Mouse (Mus musculus): ENCODE data around the gene Atf4. TPM values are rescaled to one million over a fixed set of nuclear protein-coding genes. Genes with fewer than 3 reads are reported as not detected.

Atf4 gene
- total RNA-seq (2014; fragmentation: Nextera tagmentation), result 45.1 and 51.4 TPM in 2 replicates
- 81.2 and 85.3 TPM in 2 replicates for total RNA-seq (2017)
- polyA plus RNA-seq (2012), result 146 and 170 TPM in 2 replicates

DNA sequence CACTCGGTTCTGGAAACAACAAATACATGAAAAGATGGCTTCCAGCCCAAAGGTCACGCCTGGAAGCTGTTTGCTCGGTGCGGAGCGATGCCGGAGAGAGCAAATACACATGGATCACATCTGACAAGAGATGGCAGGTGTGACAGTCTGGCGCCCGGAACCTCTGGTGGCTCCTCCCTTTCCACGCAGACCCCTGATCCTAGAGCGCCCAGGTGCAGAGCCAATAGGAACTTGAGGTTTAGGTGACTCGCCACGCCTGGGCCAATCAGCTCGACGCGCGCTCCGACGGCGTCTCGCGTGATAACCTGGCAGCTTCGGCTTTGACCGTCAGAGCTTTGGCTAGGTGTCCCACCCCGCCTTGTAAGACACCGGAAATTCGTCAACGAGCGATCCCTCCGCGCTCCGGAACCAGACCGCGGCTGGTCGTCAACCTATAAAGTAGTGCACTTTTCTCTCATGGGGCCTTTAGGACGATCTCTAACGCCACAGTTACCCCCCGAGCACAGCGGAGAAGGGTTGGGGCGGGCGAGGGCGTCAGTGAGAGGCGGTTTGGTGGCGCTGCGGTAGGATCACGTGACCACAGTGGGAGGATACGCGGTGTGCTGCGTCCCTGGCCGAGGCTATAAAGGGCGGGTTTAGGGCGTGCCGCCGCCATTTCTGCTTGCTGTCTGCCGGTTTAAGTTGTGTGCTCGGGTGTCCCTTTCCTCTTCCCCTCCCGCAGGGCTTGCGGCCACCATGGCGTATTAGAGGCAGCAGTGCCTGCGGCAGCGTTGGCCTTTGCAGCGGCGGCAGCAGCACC is at the start of gene Atf4:
Gene Atf4, plus strand, starts transcription at position 338 of the 799 bp plus-strand sequence.
- no peak for TF ChIP-seq GATA2 (IDR thresholded peaks at IDR 0.05; ENCODE audit: borderline replicate concordance, low read depth, low read length)
- TF ChIP-seq TAL1 (conservative IDR thresholded peaks at IDR 0.05; ENCODE audit: low read depth, low read length), result no peak
- TF ChIP-seq CTCF (IDR thresholded peaks at IDR 0.05; ENCODE audit: low read depth, low read length), result no peak
- TF ChIP-seq POLR2AphosphoS5 (IDR thresholded peaks at IDR 0.05; ENCODE audit: insufficient replicate concordance, low read depth, low read length), result no peak
- no peak for TF ChIP-seq GATA1 (IDR thresholded peaks at IDR 0.05; ENCODE audit: borderline replicate concordance, low read length)
- Histone ChIP-seq H3K36me3 (replicated peaks) (peaks cover 97% of the 10 kb centered on the region), H3K9me3 (replicated peaks) (peaks cover 13% of the 10 kb centered on the region), H3K4me3 (ENCODE audit: low read depth, low read length) (peak within 1 kb of the TSS; percentile 75), H3K4me1 (ENCODE audit: insufficient read depth, low read depth, low read length) (peaks cover 65% of the 10 kb centered on the region), H3K27me3 (ENCODE audit: insufficient read depth, low read length) (no peaks in the 10 kb centered on the region)
- ATAC-seq (ENCODE audit: extremely low read depth, insufficient number of reproducible peaks, low FRiP score, poor library complexity, severe bottlenecking) (no peak; the same call in 1 of the 2 replicates), DNase-seq (ENCODE audit: low spot score) (peak; percentile 81)

- Histone ChIP-seq H3K9me3 (replicated peaks) (no peaks in the 10 kb centered on the region), H3K4me3 (ENCODE audit: low read depth, low read length) (no peak overlapping the region), H3K27me3 (ENCODE audit: insufficient read depth, low read length) (peaks cover 12% of the 10 kb centered on the region), H3K4me1 (ENCODE audit: insufficient read depth, low read depth, low read length) (no peaks in the 10 kb centered on the region), H3K36me3 (replicated peaks) (no peaks in the 10 kb centered on the region)
- DNase-seq (ENCODE audit: low spot score) (no peak), ATAC-seq (ENCODE audit: extremely low read depth, insufficient number of reproducible peaks, low FRiP score, poor library complexity, severe bottlenecking) (no peak)
- TF ChIP-seq GATA1 (IDR thresholded peaks at IDR 0.05; ENCODE audit: borderline replicate concordance, low read length), result no peak
Observed at GRCm38 (mm10) chr15:80206057-80206565, 48.9 kb upstream of the Atf4 start.

DNA sequence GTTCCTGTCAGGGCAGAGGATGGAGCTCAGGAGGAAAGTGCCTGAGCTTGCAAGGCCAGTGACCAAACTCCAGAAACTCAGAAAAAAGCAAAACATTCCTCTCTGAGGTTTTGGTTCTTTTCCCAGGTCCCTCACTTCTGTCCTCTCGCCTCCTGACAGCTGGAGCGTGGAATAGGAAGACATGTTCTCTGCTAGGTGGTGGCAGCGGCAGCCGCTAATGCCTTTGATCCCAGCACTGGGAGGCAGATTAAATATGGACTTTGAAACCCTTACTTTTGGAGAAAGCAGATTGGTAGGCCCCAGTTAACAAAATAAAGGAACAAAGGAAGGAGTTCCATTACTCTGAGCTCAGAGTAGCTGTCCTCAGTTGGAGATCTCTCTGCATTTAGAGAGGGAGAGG is 46.5 kb upstream of the Atf4 start:
- no peaks in the 10 kb centered on the region for H3K4me1 ChIP-seq (ENCODE audit: insufficient read depth, low read depth, low read length)
- H3K4me3 ChIP-seq (ENCODE audit: low read depth, low read length), result no peak overlapping the region
- ATAC-seq (ENCODE audit: extremely low read depth, insufficient number of reproducible peaks, low FRiP score, poor library complexity, severe bottlenecking), result no peak
- no peak for DNase-seq (ENCODE audit: low spot score)
- H3K27me3 ChIP-seq (ENCODE audit: insufficient read depth, low read length), result peaks cover 19% of the 10 kb centered on the region
- H3K36me3 ChIP-seq (replicated peaks), result no peaks in the 10 kb centered on the region
- no peaks in the 10 kb centered on the region for H3K9me3 ChIP-seq (replicated peaks)
- TF ChIP-seq TAL1 (conservative IDR thresholded peaks at IDR 0.05; ENCODE audit: low read depth, low read length), result no peak
- TF ChIP-seq GATA1 (IDR thresholded peaks at IDR 0.05; ENCODE audit: borderline replicate concordance, low read length), result no peak
- TF ChIP-seq CTCF (IDR thresholded peaks at IDR 0.05; ENCODE audit: low read depth, low read length), result no peak
- no peak for TF ChIP-seq GATA2 (IDR thresholded peaks at IDR 0.05; ENCODE audit: borderline replicate concordance, low read depth, low read length)
- TF ChIP-seq POLR2AphosphoS5 (IDR thresholded peaks at IDR 0.05; ENCODE audit: insufficient replicate concordance, low read depth, low read length), result no peak

DNA sequence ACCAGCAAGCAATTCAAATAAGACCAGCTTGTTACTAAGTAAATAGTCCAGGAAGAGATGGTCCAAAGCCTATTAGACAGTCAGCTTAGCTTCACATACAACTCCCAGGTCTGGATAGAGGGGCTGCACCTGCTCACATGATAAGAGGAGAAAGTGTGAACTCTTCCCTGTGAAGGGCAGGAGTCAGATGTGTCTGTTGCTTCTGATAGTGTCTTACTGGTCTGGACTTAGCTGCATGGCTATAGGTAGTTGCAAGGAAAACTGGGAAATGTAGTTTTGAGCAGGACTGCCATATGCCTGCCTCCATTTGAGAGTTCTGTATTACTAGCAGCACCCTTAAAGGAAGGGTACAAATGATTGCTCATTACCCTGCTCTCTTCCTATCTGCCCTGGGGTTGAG is 41.3 kb upstream of the Atf4 start:
- H3K27me3 ChIP-seq (ENCODE audit: insufficient read depth, low read length), result peaks cover 26% of the 10 kb centered on the region
- TF ChIP-seq POLR2AphosphoS5 (IDR thresholded peaks at IDR 0.05; ENCODE audit: insufficient replicate concordance, low read depth, low read length), result no peak
- TF ChIP-seq GATA2 (IDR thresholded peaks at IDR 0.05; ENCODE audit: borderline replicate concordance, low read depth, low read length), result no peak
- TF ChIP-seq CTCF (IDR thresholded peaks at IDR 0.05; ENCODE audit: low read depth, low read length), result no peak
- no peak for TF ChIP-seq GATA1 (IDR thresholded peaks at IDR 0.05; ENCODE audit: borderline replicate concordance, low read length)
- no peak for TF ChIP-seq TAL1 (conservative IDR thresholded peaks at IDR 0.05; ENCODE audit: low read depth, low read length)
- no peak overlapping the region for H3K4me3 ChIP-seq (ENCODE audit: low read depth, low read length)
- no peaks in the 10 kb centered on the region for H3K36me3 ChIP-seq (replicated peaks)
- H3K9me3 ChIP-seq (replicated peaks), result no peaks in the 10 kb centered on the region
- H3K4me1 ChIP-seq (ENCODE audit: insufficient read depth, low read depth, low read length), result peaks cover 13% of the 10 kb centered on the region
- DNase-seq (ENCODE audit: low spot score), result no peak
- ATAC-seq (ENCODE audit: extremely low read depth, insufficient number of reproducible peaks, low FRiP score, poor library complexity, severe bottlenecking), result no peak

DNA sequence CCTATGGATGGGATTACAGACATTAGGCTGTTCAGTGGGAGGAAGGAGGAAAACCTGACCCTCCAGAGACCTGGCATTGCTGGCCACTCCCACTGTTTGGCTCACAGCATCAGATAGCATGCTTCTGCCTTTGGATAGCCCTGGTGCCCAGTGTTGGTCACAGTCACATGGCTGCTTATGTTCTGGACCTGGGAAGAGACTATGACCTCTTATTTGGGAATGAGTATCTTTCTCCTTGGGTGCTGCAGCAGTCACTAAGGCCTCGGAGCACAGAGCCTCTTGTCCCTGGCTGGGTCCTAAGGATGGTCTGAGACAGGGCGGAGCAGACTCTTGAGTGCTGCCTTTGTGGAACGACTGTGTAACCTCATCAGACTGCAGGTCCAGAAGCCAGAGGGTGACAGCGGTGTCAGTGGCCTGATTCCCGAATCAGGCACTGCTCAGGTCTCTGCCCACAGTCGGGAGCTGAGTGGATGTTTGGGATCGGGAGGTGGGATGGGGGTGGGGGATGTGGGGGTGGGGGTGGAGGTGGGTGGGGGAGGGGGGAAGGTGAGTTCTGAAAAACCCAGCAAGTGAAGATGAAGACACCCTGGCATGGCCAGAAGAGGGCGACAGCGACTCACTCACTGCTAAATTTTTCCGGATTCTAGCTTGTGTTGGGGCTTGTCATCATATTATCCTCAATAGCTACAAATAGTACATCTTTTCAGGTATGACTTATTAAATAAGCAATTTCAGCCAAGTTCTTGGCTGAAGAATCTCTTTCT is 39.1 kb upstream of the Atf4 start:
- DNase-seq (ENCODE audit: low spot score) (no peak), ATAC-seq (ENCODE audit: extremely low read depth, insufficient number of reproducible peaks, low FRiP score, poor library complexity, severe bottlenecking) (no peak)
- Histone ChIP-seq H3K36me3 (replicated peaks) (no peaks in the 10 kb centered on the region), H3K4me3 (ENCODE audit: low read depth, low read length) (no peak overlapping the region), H3K27me3 (ENCODE audit: insufficient read depth, low read length) (peaks cover 28% of the 10 kb centered on the region), H3K4me1 (ENCODE audit: insufficient read depth, low read depth, low read length) (peaks cover 32% of the 10 kb centered on the region), H3K9me3 (replicated peaks) (no peaks in the 10 kb centered on the region)
- TF ChIP-seq POLR2AphosphoS5 (IDR thresholded peaks at IDR 0.05; ENCODE audit: insufficient replicate concordance, low read depth, low read length) (no peak), GATA2 (IDR thresholded peaks at IDR 0.05; ENCODE audit: borderline replicate concordance, low read depth, low read length) (no peak), CTCF (IDR thresholded peaks at IDR 0.05; ENCODE audit: low read depth, low read length) (no peak), GATA1 (IDR thresholded peaks at IDR 0.05; ENCODE audit: borderline replicate concordance, low read length) (no peak), TAL1 (conservative IDR thresholded peaks at IDR 0.05; ENCODE audit: low read depth, low read length) (no peak)

- Histone ChIP-seq H3K4me1 (ENCODE audit: insufficient read depth, low read depth, low read length) (peaks cover 32% of the 10 kb centered on the region), H3K9me3 (replicated peaks) (no peaks in the 10 kb centered on the region), H3K4me3 (ENCODE audit: low read depth, low read length) (no peak overlapping the region), H3K36me3 (replicated peaks) (no peaks in the 10 kb centered on the region), H3K27me3 (ENCODE audit: insufficient read depth, low read length) (peaks cover 22% of the 10 kb centered on the region)
- DNase-seq (ENCODE audit: low spot score) (no peak), ATAC-seq (ENCODE audit: extremely low read depth, insufficient number of reproducible peaks, low FRiP score, poor library complexity, severe bottlenecking) (no peak)
- TF ChIP-seq TAL1 (conservative IDR thresholded peaks at IDR 0.05; ENCODE audit: low read depth, low read length), result no peak
- TF ChIP-seq GATA2 (IDR thresholded peaks at IDR 0.05; ENCODE audit: borderline replicate concordance, low read depth, low read length), result no peak
- TF ChIP-seq CTCF (IDR thresholded peaks at IDR 0.05; ENCODE audit: low read depth, low read length), result no peak
- TF ChIP-seq POLR2AphosphoS5 (IDR thresholded peaks at IDR 0.05; ENCODE audit: insufficient replicate concordance, low read depth, low read length), result no peak
- TF ChIP-seq GATA1 (IDR thresholded peaks at IDR 0.05; ENCODE audit: borderline replicate concordance, low read length), result no peak
Observed at GRCm38 (mm10) chr15:80216480-80216820, 38.5 kb upstream of the Atf4 start.

All from G1E (cell line).